Mouse (Mus musculus) stomach, postnatal 0 days (tissue): Measurements from ENCODE around the gene Asz1. TPM values are rescaled to one million over a fixed set of nuclear protein-coding genes. Genes with fewer than 3 reads are reported as not detected.

Source experiments
- ATAC-seq: fragments of 200-750 bp; cut with Nextera tagmentation; 2 replicates; pipeline ENCODE4 v1.8.0; 2017; ENCODE audit not compliant: low FRiP score, low TSS enrichment
- DNase-seq: peaks from one replicate; pipeline ENCODE4 v3.0.0-alpha.2; 2016; ENCODE audit warnings: low spot score
- H3K27ac ChIP-seq: fragments of 300-500 bp; sonication (generic); replicated peaks from 2 replicates; pipeline ENCODE4 v1.5.1; 2014; ENCODE audit warnings: mild to moderate bottlenecking, control low read depth
- H3K27me3 ChIP-seq: fragments of 300-500 bp; sonication (generic); 2 replicates; pipeline ENCODE4 v1.6.1; 2014; ENCODE audit warnings: low read length; ENCODE audit not compliant: control insufficient read depth, insufficient read depth
- H3K36me3 ChIP-seq: fragments of 300-500 bp; sonication (generic); 2 replicates; pipeline ENCODE4 v1.6.1; 2014; ENCODE audit warnings: low read length, mixed read lengths; ENCODE audit not compliant: control insufficient read depth, insufficient read depth
- H3K4me1 ChIP-seq: fragments of 300-500 bp; sonication (generic); replicated peaks from 2 replicates; pipeline ENCODE4 v1.6.1; 2014; ENCODE audit warnings: antibody characterized with exemption; ENCODE audit not compliant: control insufficient read depth, insufficient read depth
- H3K4me2 ChIP-seq: fragments of 300-500 bp; sonication (generic); replicated peaks from 2 replicates; pipeline ENCODE4 v1.6.1; 2014; ENCODE audit warnings: low read depth, mild to moderate bottlenecking, control low read depth, moderate library complexity
- H3K4me3 ChIP-seq: fragments of 300-500 bp; sonication (generic); 2 replicates; pipeline ENCODE4 v1.5.1; 2014; ENCODE audit warnings: low read depth, low read length, control low read depth
- H3K9ac ChIP-seq: fragments of 300-500 bp; sonication (generic); 2 replicates; pipeline ENCODE4 v1.6.1; 2014; ENCODE audit warnings: mild to moderate bottlenecking, low read length, control low read depth, mixed read lengths
- H3K9me3 ChIP-seq: fragments of 300-500 bp; sonication (generic); 2 replicates; pipeline ENCODE4 v1.6.1; 2016; ENCODE audit warnings: low read length; ENCODE audit not compliant: control insufficient read depth
- CTCF ChIP-seq: IDR thresholded peaks from 2 replicates; pipeline ENCODE4 v1.5.1; 2016; ENCODE audit warnings: antibody characterized with exemption, low read depth, mild to moderate bottlenecking, moderate library complexity
- EP300 ChIP-seq: optimal IDR thresholded peaks from 2 replicates; pipeline ENCODE3; 2016; ENCODE audit warnings: antibody characterized with exemption
- WGBS: fragments of 180-500 bp; shearing (Covaris S2); extraction: QIAGEN DNeasy Blood & Tissue Kit; methylation state at CpG from one replicate; pipeline ENCODE4 v1.1.7; 2014; 5-methylcytosine and 5-hydroxymethylcytosine counted together
- polyA plus RNA-seq: library from polyadenylated mRNA; unstranded; fragments of >200 nt; fragmentation: Nextera tagmentation; extraction: Ambion mirVana; gene quantifications from 2 replicates; pipeline ENCODE4 v1.2.1, GENCODE M21; 2015

The Asz1 gene
- polyA plus RNA-seq, 1 experiment from 2014 or later = not detected

GRCm38 (mm10) chr6:18029746-18030656 lies 78.9 kb downstream of the Asz1 start, which contains the start of gene Wnt2:
Gene Wnt2 (minus strand): TSS chr6:18030585.
- H3K4me3 ChIP-seq = peak within 1 kb of the TSS; percentile 41
- no peak for TF ChIP-seq EP300
- no peak for TF ChIP-seq CTCF
- peaks cover 3% of the 10 kb centered on the region; the same call in 1 of the 2 replicates for H3K4me1 ChIP-seq
- 2% methylated on average over 47 of the region's 47 CpGs for WGBS
- peak within 1 kb of the TSS; percentile 79 for H3K4me2 ChIP-seq
- peak; percentile 32 for DNase-seq
- peak within 1 kb of the TSS; percentile 38; the same call in 1 of the 2 replicates for H3K9ac ChIP-seq
- no peaks in the 10 kb centered on the region; the same call in 1 of the 2 replicates for H3K27me3 ChIP-seq
- H3K36me3 ChIP-seq = no peaks in the 10 kb centered on the region
- H3K27ac ChIP-seq = no peak within 1 kb of the TSS
- no peaks in the 10 kb centered on the region for H3K9me3 ChIP-seq
- 0 out of 2 replicates have a peak, but pooled peaks have one; percentile 35 for ATAC-seq

- Histone ChIP-seq H3K4me3 (no peak overlapping the region), H3K36me3 (no peaks in the 10 kb centered on the region), H3K4me1 (no peaks in the 10 kb centered on the region), H3K9me3 (no peaks in the 10 kb centered on the region), H3K27me3 (no peaks in the 10 kb centered on the region), H3K9ac (no peak overlapping the region), H3K4me2 (no peak overlapping the region), H3K27ac (no peak overlapping the region)
- ATAC-seq (no peak), DNase-seq (no peak)
- WGBS = 85% methylated on average over 8 of the region's 8 CpGs
- no peak for TF ChIP-seq EP300
- TF ChIP-seq CTCF = no peak
Measured at GRCm38 (mm10) chr6:18024133-18024794, 84.6 kb downstream of the Asz1 start.

- Histone ChIP-seq H3K27ac (no peak overlapping the region), H3K4me2 (no peak overlapping the region), H3K36me3 (no peaks in the 10 kb centered on the region), H3K4me1 (no peaks in the 10 kb centered on the region), H3K9me3 (no peaks in the 10 kb centered on the region), H3K4me3 (no peak overlapping the region), H3K9ac (no peak overlapping the region), H3K27me3 (no peaks in the 10 kb centered on the region)
- no peak for ATAC-seq
- 67% methylated on average over 7 of the region's 7 CpGs for whole genome bisulfite sequencing
- no peak for DNase-seq
- TF ChIP-seq CTCF = no peak
- TF ChIP-seq EP300 = no peak
Measured at GRCm38 (mm10) chr6:18013346-18013745, 95.5 kb downstream of the Asz1 start.

GRCm38 (mm10) chr6:18007356-18007755 lies 101.5 kb downstream of the Asz1 start:
- Histone ChIP-seq H3K27ac (no peak overlapping the region), H3K9me3 (no peaks in the 10 kb centered on the region), H3K9ac (no peak overlapping the region), H3K27me3 (no peaks in the 10 kb centered on the region), H3K4me1 (no peaks in the 10 kb centered on the region), H3K4me2 (no peak overlapping the region), H3K4me3 (no peak overlapping the region), H3K36me3 (no peaks in the 10 kb centered on the region)
- TF ChIP-seq CTCF (no peak), EP300 (no peak)
- whole genome bisulfite sequencing = 64% methylated on average over 3 of the region's 3 CpGs
- no peak for ATAC-seq
- DNase-seq = no peak

GRCm38 (mm10) chr6:18002065-18002464 lies 106.8 kb downstream of the Asz1 start:
- TF ChIP-seq CTCF (no peak), EP300 (no peak)
- Histone ChIP-seq H3K27me3 (no peaks in the 10 kb centered on the region), H3K36me3 (no peaks in the 10 kb centered on the region), H3K27ac (no peak overlapping the region), H3K4me1 (no peaks in the 10 kb centered on the region), H3K9me3 (no peaks in the 10 kb centered on the region), H3K9ac (no peak overlapping the region), H3K4me2 (no peak overlapping the region), H3K4me3 (no peak overlapping the region)
- no peak for ATAC-seq
- DNase-seq = no peak
- WGBS = 90% methylated on average over 6 of the region's 6 CpGs

Other genes with a start within 250 kb of the Asz1 start
- 0.79 and 1.3 TPM in 2 replicates for gene Wnt2, start 78.5 kb downstream of the Asz1 start, polyA plus RNA-seq
- 0.50 and 0.57 TPM in 2 replicates for gene Cftr, start 61.6 kb upstream of the Asz1 start, polyA plus RNA-seq